Mouse (Mus musculus) frontal cortex, postnatal 10 days (tissue): ENCODE results near the gene Aff3.

Experiments used
- DNase-seq, 2 experiments: peaks; one replicate each; pipeline ENCODE4 v3.0.0; 2022; ENCODE audit warnings: low spot score in 2 of 2, mixed read lengths in 1 of 2

Aff3 gene

DNA sequence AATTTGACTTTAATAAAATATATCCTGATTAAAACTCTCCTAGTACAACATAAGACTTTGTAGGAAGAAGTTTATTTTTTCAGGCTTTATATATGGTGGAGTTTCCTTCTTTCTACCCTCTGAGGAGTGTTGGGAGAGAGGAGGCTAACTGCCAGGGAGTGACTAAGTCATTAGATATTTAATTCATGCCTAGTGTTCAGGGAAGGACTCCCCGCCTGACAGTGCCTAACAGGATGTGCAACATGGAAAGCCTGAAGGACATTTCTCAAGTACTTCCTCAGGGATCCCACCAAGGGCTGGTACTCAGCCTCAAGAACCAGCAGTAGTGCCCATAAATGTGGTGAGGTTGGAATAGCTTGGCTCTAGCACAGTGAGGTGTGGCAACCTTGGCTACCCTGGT lies 378.2 kb downstream of the Aff3 start:
- DNase-seq: no peak

DNA sequence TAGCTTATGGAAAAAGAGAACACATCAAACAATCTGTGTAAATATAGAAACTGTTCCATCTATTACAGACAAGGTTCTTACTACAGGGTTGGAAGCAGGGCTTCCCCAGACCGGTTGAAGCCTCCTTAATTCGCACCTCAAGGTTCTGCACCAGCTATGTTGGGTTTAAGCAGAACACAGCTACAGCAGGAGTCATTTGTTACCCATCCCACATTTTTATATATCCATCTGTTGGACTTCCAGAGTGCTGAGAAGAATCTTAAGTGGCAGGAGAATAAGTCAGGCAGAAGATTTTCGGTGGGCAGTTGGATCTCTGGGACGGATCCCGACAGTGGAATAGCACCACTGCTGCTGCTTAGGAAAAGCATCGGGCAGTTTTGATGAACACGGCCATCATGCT lies 384.2 kb downstream of the Aff3 start:
- no peak for DNase-seq

GRCm38 (mm10) chr1:38271312-38271711 lies 393.4 kb downstream of the Aff3 start:
- no peak for DNase-seq

DNA sequence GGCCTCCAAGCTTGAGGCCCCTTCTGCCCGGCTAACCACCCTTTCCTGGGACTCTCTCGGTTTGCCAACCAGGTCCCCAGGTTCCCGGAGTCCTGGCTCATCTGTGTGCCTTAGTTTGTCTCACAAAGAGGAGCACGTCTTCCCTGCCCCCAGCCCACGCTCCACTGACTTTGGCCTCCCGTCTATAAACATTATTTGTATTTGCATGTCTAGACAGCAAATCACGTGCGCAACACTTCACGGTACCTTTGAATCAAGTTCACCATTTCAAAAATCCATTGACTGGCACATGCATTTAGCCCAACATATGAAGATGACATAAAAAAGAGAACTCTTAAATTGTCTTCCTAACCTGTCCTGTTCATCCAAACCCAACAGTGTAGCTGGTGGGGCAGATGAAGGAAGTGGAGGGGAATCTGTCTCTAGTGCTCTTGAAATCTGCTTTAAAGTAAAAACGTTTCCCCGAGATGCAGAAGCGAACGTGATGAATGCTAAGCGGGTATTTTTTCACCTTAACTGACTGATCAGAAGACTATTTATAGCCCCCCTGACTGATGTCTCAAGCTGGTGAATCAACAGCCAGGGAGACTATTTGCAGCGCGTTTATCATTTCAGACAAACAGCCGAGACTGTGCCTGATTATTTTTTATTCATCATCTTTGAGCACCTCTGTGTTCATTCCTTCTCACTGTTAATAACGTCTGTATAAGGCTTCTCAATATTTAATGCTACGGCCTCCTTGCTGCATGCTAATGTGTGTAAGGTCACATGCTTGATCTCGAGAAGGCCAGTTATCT lies 396.3 kb downstream of the Aff3 start:
- no peak for DNase-seq

DNA sequence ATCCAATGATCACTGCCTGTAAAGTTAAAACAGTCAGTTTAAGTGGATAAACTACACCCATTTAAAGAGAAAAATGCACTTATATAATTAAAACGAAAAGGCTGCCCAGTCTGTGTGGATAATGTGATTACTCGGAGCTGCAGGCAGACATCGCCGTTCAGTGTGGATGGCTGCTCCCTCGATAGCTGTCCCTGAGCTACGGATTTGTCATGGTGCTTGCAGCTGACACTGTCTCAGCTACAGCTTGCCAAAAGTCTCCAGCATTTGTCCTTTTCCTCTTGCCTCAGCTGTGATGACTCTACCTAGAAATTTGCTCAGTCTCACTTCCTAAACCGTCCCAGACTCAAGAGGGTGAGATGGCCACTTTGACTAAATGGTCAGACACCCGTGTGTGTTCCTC lies 401.5 kb downstream of the Aff3 start:
- no peak for DNase-seq

DNA sequence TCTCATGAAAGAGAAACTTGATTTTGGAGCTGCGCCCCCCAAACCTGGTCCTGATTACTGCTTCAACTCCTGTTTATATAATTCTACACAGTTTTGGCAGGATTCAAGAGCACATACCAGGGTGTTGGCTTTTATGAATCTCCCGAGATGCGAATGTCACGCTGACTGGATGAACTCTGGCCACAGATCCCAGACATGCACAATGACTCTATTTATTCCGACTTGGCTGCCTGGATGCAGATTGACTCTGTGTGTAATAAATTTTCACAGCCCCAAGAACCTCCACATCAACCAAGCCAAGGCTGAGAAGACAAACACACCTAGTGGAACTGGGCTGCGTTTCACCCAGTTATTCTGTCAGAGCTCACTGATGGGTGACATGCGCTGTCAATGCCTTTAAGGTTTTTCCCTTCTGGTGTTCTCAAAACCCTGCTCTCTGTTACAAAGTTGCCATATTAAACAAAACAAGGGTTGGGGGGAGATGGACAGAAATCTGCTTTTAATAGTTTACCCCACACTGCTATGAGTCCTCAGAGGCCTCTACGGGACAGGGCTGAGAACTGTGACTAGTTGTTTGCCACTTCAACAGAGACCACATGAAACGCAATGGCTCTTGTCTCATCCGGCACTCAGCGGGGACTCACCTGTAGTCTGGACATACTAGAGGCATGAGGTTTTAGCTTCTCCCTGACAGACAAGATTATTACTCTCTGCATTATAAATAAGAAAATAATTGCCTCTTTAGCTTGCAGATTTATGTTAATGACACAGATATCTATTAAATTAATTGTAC lies 402.2 kb downstream of the Aff3 start:
- DNase-seq: no peak

- DNase-seq: no peak
These were observed 403.7 kb downstream of the Aff3 start for GRCm38 (mm10) chr1:38261076-38261475.

DNA sequence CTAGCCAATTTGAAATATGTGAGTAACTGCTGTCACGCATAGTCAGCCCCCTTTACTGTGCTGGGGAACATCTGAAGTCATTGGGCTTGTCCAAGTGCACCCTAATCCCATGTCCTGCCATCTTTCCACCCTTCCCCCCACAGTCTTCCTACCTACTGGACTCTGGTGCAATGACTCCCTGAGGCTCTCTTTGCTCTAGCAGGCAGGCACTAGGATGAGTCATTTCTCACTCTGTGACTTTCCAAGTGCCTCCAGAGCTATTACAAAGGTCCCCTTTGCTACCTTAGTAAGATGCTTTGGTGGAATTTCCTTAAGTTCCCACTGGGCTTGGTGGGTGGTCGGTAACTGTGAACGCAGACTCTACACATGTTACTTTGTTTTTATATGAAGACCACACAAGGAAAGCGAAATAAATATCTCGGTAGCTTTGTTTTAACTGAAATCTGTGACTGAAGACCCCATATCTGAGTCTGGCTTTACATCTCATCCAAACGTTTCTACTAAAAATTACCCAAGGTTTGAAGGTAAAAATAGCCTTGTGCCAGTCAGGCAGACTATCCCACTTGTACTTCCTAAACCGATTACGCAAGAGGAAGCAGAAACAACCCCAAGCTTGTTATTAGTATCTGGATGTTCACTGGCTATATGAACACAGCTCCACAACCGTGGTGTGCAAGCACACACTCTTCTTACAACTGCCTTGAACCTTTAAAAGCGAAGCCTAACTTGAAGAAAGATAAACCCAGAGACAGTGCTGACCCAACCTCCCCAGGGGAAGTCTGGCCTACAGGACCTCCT lies 405.0 kb downstream of the Aff3 start:
- DNase-seq: no peak

DNA sequence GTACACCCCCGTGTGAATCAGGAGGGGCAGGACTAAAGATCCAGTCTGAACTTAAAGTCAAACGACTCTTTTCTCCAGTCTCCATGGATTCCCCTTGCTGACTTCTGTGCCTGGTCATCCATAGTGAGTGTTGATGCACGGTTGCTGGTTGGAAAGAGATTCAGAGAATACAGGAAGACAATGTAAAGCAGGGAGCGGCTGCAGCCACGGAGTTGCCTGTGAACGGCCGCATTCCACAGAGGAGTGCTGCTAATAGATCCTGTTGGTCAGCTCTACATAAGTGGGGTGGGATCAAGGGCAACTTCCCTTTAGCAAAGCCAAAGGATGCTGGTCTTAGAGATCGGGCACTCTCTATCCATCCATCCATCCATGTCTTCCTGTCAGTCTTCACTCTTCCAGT lies 410.3 kb downstream of the Aff3 start:
- no peak for DNase-seq

- no peak for DNase-seq
These were observed 412.0 kb downstream of the Aff3 start for GRCm38 (mm10) chr1:38252766-38253079.

GRCm38 (mm10) chr1:38252031-38252765 lies 412.6 kb downstream of the Aff3 start:
- no peak for DNase-seq

DNA sequence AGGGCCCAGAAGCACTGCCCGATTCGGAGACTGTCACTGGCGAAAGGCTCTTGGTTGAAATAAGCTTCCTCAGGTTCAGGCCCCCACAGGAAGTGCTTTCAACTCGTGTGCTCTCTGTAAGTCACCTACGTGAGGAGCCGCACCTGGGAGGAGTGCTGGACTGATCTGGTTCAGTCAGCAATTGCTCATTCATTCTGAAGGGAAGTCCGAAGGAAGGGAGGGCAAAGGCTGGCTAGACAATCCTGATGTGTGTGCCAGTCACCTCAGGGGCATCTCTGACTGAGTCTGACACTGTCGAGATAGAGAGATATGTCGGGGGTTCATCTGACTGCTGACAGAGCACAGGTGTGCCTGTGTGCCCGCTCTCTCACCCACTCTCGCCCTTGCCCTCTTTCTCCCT lies 413.3 kb downstream of the Aff3 start:
- DNase-seq: no peak

GRCm38 (mm10) chr1:38250246-38250645 lies 414.5 kb downstream of the Aff3 start:
- no peak for DNase-seq

DNA sequence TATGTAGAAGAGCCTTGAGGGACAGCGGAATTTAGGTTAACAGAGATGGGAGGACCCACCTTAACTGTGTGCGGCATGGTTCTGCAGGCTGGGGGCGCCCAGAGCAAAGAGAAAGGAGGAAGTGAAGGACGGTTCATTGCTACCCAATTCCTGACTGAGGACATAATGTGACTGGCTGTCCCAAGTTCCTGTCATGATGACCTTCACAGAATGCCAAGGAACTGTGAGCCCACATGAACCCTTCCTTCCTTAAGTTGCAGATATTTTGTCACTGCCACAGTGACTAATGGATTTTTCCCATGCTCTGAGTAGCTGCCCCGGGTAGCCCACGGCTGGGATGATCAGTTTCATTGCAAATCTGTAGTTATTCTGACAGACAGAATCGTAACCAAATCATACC lies 415.2 kb downstream of the Aff3 start:
- DNase-seq: no peak

DNA sequence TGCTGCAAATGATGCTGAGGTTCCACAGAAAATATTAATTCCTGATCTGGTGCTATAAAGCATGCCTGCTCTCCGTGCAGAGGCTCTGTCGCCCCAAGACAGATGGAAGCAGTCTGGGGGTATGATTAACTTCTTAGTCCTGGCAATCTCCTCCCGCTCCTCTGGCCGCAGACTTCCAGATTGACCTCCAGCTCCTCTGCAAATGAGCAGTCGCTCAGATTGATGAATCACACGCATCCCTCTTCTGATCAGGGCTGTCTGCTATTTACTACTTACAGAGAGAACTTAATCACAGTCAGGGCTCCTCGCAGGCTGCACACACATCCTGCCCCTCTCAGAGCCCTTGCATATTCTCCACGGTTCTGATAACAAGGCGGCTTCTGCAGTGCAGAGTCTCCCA lies 416.7 kb downstream of the Aff3 start:
- DNase-seq: no peak

DNA sequence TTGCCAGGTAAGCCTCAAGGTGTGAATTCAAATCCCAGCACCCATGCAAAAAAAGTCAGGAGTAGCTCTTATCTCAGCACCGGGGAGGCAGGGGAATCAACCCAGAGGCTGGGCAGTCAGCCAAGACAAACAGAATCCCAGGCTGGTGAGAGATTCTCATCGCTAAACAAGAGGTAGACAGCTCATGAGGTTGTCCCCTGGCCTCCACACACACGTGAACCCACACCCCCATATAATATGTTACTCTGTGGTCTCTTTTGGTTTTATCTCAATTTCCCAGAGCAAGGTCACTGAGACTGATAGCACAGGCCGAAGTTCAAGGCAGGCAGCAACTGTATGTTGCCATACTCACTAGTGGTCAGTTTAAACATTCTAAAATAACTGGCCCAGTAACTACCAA lies 422.2 kb downstream of the Aff3 start:
- no peak for DNase-seq

DNA sequence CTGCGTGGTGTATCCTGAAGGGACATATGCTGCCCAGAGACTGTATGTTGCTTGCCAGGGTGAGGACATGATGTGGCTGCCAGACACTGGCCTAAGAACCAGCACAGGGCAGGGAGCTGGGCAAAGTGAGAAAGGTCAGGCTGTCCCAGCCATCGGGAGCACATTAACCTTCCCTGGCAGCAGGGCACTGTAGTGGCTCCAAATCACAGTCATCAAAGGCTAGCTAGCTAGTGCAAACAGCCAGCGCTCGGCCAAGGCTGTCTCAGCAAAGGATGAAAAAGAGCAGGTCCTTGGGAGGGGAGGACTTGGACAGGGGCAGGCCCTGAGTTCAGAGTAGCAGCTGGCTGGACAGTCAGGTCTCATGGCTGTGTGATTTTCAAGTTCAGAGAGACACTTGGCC lies 423.0 kb downstream of the Aff3 start:
- no peak for DNase-seq

DNA sequence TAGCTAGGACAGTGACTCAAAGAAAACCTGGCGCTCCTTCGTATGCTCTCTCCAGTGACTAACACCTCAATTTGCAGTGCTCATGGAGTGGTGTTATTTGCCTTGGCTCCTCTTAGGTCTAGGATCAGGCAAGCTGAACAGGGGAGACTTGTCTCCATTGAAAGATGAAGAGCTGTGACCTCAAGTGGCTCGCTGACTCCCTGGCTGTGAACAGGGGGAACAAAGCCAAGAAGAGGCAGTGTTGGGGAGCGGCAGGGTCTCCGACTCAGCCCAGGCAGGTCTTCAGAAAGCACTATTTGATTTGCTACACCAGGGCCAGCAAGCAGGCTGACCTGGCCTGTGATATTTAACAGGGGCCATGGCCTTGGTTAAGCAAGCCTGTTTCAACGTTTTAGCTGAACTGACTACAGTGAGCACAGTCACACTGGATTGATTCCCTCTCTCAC lies 423.5 kb downstream of the Aff3 start:
- no peak for DNase-seq

- DNase-seq: no peak
These were observed 424.1 kb downstream of the Aff3 start for GRCm38 (mm10) chr1:38240438-38241220.

- DNase-seq: no peak
These were observed 425.2 kb downstream of the Aff3 start for GRCm38 (mm10) chr1:38239516-38239915.

DNA sequence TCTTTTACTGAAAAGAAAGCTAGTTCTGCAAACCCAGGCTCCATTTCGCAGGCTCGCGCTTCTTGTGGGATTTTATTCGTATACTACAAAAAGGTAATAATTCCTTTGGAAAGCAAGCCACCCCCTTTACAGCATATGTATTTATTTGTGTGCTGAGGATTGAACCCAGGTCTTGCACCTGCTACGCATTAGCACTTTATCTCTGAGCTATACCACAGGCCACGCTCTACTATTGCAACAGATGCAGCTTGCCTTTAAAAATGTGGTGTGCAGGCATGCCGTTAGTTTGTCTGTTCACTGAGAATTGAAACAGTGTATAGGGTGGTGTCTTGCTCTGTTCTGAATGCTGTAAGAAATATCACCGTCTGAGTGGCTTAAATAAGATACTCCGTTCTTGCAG lies 426.9 kb downstream of the Aff3 start:
- no peak for DNase-seq
